Mouse (Mus musculus) kidney, postnatal 10 days (tissue): ENCODE measurements at regions not wholly inside any gene's neighbourhood (a gene's known extent, or its start where the extent isn't known, plus 50 kb on each side); places are given as distances from the start of the nearest gene placed in this dataset.

Experiments used
- DNase-seq: peaks from one replicate; pipeline ENCODE4 v3.0.0; 2021; ENCODE audit warnings: mixed read lengths

DNA sequence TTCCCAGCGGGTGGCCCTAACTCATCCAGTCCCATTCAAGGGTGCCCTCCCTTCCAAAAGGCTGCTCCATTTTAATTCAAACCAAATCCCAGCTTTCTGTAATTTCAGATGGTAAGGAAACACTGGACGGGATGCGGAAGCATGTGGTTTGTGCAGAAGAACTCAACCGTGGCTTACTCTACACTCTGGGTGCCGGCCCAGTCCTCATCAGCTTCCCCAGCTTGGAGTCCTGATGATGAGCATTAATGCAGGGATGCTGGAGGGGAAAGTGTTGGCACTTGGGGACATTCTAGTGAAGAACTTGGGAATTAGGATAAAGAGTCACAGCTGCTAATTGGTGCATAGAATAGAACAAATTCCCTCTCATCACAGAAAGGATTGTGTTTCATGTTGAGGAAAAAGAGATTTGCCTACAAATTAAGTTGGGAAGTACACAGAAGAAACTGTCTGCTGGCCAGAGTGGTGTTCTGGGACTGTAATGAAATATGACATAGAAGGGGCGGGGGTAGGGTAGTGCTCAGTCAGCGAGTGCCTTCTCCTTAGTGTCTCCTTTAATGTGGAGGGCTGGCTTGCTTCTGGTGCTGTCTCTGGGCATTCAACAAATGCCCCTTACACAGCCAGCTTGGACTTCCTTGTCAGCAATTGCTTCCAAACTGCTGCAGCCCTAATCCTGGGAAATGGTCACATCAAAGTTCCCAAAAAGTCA, 285.0 kb upstream of the Bmper start:
- no peak for DNase-seq

DNA sequence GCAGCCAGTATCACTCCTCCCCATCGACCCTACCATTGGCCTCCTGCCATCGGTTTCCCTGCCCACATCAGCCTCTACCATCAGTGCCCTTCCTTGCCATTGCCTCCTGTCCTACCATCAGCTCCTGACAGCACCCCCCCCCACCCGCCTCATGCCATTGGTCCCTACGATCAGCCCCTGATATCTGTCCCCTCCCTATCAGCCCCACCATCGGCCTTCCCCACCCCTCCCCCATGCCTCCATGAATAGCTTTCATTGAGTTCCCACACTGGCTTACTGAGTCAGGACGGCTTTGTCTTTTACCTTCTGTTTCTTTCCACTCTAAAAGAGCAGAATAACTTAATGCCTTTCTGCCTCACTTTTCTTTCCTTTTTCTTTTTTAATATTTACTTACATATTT, 277.9 kb upstream of the Bmper start:
- DNase-seq: no peak

DNA sequence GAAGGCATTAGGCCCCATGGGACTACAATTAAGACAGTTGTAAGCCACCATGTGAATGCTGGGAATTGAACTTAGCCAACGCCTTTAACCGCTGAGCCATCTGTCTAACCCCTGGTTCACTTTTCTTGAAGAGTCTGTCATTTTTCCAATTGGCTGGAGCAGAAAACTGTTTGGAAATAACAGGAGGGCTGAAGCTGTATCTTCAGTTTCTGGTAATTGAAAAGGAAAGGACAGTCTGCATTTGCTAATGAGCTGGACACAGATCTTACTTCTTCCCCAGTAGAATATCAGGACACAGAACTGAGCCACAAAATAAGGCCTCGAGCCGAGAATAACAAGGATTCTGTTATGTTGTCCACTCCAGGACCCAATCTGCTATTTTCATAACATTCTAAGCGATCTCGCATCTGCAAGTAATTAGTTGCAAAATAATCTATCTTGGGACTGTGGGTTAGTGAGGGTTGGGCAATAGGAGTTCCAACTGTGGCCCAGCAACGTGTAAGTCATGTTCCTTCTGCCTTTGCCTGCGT, 277.4 kb upstream of the Bmper start:
- DNase-seq: no peak

DNA sequence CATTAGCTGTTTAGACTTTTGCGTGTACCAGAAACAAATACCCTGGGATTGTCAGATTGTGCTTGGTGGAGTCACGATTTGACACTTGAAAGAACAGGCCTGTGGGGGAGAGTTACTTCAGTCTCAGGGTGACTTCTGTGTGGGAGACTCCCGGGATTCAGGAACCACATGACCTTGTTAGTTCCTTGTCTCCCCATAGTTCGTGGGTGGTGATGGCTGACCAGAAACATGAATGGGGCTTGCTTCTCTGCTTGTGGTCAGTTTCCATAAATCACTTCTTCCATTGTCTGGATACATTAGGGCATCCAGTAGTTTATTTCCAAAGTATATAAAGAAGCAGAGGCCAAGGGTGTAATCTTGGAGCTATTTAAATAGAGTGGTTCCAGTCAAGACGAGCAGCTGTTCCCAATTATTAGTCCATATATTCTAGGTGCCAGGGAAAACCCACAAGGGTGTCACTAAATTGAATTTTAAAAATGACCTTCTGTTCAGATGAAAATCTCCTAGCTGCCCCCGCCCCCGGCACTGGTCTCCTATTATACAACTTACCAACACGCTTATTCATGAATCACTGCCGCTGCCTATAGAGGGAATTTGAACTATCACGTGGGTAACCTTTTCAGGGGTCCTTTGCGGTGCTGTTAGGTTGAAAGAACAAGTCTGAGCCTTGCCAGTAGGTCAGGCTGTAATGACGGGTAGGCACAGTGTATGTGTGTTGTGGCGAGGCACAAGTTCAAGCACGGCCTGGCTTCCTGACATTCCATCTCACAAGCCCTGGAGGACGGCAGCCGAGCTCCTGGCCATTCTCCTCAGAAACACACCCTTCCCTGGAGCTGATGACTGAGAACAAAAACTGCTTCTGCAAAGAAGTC, 270.1 kb upstream of the Bmper start:
- no peak for DNase-seq

DNA sequence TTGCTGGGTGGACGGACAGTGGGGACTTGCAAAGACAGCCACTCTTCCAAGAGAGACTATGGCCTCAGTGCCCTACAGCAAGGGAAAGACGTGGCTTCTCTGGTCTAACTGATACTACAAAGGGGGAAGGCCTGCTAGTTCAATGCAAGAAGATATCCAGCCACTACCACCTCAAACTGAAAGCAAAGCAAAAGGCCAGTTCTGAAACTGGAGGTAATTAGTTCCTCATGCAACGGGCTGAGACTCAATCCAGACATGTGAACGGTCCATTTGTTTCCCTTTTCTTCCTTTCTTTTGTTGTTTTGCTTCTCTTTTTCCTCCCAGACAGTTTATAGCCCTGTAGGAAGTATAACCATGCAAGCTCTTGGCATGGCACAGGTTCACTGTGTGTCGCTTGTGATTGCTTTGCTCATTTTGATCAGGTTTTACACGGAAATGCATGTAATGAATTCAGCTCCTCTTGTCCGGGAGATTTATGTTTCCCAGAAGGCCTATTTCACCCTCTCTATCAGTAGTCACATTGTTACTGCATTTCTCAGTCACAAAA, 260.5 kb upstream of the Bmper start:
- DNase-seq: no peak

DNA sequence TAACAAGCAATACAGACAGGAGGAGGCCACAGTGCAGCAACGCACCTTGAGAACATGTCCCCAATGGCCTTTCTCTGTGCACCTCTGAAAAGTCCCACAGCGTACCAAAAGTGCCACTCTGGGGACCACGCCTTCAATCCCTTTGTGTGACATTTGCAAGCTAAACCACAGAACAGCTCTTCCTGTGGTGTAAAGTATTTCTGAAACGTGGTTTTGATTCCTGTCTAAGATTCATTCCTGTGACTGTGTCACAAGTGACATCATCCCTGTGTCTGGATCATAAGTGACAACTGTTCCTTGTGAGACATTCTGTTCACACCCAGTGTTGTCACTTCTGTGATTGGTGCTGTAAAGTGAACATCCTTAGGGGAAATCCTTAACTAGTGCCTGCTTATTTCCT, 251.6 kb upstream of the Bmper start:
- DNase-seq: no peak

DNA sequence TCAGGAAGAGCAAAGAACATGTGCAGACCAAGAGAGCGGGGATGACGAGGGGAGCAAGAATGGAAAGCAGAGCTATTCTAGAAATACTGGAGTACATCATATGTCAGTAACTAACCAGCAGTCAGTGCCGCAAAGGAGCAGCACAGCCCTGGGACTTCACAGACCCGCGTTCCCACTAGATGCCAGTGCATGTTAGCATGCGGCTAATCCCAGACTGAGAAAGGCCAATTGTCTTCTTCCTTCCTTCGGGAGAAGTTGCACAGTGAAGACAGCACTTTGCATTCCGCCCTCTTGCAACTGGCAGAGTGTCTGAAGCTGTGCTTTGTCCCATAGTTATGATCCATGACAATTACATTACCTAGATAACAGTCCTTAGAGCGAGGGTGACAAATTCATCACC, 246.1 kb upstream of the Bmper start:
- DNase-seq: no peak

DNA sequence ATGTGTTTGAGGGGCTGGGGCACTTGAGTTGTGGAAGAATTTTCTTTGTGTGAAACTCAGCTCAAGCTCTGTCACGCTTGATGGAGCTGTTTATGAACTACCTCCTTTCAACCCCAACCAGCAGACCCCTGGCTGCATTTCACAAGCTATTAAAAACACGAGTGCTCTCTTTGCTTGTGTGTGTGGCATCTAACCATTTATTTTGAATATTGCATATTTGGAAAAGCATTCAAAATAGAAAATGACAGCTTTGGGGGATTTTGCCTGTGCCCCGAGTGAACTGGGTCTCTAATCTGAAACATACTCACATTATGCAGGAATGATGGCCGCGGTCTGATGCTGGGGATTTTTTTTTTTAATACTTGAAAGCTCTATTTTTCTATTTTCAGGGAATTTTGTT, 243.2 kb upstream of the Bmper start:
- no peak for DNase-seq

DNA sequence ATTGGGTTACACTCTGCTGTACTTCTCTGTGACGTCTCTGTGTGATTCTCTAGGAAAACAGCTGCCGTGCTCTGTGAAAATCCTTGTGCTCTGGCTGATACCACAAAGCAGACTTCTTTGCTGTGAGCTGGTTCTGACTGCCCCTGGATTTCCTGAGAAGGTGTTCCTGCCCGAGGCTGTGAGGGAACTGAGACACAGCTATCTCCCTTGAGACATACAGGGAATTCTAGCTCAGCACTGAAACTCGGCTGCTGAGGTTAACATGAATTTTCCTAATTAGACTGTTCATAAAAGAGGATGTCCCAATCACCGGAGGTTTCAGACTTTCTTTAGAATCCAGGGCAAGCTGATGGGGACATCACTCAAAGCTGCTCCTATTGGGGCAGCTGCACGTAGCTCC, 233.4 kb upstream of the Bmper start:
- DNase-seq: no peak

DNA sequence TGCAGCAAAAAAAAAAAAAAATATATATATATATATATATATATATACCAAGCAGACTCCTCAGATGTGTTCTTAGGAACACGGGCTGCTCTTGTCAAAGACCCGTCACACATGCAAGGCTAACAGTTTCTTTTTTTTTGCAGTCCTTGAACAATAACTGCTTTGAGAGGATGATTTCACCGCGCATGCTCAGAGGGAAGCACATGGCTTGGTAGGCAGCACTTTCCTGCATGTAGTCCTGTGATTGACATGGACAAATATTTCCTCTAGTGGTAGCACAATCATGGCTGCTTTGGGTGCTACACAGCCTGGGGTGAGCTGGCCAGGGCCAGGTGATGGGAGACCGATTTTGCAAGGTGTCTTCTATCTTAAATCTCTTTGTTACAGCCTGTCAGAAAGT, 229.3 kb upstream of the Bmper start:
- no peak for DNase-seq

DNA sequence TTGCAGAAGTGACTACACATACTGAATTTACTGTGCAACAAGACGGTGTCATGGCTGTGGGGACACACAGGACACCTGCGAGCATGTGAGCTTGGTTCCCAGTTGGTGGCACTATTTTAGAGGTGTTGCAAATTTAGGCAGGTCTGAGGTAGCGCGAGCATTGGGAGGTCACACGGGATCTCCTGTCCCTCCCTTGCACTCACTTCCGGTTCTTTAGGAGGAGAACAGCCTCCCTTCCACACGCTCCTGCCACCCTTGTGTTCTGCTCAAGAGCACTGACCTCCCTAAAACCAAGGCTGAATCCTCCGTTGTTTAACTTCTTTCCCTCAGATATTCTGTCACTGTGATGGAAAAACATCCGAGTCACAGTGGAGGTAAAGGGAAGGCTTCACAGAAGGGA, 227.3 kb upstream of the Bmper start:
- DNase-seq: no peak

DNA sequence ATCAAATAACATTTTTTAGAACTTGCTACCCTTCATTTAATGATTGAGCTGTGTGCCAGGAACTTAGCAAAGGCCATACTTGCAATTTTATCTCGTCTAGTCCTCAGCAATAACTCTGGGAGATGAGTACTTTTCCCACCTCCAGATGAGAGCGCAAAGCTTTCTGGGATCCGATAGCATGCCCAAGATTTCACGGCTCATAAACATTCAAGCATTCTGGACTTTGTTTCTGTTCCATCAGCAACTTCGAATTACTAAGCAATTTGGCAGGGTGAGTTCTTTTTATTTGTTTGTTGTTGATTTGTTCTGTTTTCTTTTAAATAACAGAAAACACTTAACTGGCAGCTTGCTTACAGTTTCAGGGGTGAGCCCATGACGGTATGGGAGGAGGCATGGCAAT, 224.6 kb upstream of the Bmper start:
- DNase-seq: no peak

DNA sequence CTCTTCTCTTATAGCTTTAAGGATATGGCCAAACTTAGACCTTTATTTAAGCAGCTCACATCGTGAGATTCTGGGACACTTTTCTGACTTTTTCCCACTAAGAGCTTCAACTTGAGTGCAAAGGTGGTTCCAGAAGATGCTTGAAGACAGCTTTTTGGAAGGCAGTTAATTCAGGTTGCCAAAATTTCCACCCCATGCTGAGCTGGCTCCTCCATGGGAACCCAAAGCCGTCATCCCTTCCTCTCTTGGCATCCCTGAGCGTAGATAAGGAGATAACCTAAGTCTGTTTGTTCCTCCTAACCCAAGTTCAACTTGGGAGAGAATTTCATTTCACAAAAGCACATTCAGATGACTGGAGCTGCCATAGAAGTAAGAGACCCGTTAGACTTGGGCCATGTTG, 223.7 kb upstream of the Bmper start:
- DNase-seq: no peak

DNA sequence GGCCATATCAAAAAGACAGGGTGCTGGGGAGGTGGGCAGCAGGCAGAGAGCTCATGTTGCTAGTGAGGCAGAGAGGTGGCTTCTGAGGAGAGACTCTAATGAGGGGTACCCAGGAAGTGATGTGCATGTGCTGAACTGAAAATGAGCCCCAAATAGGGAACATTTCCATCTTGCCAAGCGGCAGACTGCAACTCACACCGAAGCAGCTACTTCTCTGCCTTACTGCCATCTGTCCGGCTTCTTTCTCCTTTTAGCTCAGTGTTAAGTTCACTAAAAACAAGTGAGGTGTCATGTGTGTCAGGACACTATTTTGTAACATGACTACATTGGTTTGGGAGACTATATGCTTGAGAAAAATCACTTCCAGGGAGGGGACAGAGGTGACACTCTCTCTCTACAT, 222.7 kb upstream of the Bmper start:
- DNase-seq: no peak

DNA sequence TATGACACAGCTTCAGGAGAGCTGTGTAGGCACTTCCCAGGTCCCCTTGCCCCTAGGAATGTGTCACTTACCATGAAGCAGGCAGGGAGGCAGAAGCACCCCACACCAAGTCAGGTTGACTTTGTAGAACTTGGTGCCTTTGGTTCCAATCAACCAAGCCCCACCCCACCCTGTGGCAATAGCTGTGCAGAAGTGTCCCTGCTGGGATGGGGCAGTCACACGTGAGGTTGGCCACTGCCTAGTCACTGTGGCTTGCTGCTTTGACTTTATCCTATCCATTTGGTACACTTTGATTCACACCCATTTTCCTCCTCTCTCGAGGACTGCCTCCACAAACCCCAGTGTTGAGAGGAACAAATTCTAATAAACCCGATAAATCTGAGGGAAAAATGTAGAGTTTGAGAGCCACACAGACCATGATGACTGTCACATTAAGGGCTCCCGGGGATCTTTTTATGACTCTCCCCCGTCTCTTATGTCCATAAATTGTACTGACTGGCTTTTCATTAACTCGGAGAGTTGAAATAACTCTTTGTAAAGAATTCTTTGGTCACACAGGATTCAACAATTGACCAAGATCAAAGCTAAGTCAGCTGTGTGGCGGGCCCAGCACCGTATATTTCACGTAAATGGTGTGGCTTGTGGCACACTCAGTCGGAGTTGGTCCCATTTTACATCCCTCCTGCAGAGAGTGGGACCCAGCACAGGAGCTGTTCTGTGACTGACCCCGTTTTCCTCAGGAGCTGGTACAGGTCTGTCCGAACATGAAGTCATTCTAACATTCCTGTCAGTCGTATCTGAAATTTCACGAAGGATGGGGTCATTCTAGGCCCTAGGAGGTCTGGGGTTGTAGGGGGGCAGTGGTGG, 219.4 kb upstream of the Bmper start:
- no peak for DNase-seq

DNA sequence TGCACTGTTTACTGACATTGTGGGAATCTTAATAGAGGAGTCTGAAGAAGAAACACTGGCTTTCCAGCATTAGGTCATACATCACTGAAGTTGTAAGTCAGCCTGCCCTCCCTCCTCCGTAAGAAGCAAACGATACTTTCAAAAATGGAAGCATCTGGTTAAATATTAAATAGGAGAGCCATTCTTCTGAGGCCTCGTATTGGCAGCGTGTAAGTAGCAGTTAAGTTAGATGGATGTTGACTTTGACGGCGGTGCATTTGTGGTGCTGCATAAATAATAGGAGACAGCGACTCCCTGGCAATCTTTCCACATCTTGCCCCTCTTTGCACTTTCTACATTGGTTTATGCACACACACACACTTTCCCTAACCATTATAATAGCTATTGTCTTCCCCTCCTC, 217.9 kb upstream of the Bmper start:
- no peak for DNase-seq

DNA sequence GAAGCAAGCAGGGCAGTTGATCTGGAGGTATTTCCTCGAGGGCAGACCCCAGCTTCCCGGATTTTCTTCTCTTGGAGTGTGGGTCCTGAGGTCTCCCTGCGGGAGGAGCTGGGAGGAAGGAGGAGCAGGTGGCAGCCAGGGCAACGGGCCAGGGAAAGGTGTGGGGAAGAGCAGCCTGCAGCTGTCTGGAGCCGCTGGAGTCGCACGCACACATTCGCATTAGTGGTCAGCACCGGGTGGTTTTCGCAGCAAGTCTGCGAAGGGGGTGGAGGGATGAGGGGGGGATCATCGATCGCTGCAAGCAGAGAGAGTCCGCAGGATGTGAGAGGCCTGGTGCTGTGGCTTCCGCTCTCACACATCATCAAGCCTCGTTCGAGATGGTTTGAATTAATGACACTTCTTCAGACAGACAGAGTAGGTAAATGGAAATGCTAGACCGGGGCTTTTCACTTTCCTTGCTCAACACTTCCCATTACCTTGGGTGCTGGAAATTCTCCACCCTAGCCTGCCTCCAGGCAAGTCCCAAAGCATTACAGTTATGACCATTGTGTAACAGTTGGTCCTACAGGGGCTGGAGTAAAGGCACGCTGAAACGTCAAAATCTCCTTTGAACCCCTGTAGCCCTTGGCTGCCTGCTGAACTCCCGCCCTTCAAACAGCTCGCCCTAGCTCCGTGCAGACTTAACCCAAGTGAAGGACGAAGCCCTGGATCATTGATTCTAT, 213.3 kb upstream of the Bmper start:
- DNase-seq: peak; percentile 38

DNA sequence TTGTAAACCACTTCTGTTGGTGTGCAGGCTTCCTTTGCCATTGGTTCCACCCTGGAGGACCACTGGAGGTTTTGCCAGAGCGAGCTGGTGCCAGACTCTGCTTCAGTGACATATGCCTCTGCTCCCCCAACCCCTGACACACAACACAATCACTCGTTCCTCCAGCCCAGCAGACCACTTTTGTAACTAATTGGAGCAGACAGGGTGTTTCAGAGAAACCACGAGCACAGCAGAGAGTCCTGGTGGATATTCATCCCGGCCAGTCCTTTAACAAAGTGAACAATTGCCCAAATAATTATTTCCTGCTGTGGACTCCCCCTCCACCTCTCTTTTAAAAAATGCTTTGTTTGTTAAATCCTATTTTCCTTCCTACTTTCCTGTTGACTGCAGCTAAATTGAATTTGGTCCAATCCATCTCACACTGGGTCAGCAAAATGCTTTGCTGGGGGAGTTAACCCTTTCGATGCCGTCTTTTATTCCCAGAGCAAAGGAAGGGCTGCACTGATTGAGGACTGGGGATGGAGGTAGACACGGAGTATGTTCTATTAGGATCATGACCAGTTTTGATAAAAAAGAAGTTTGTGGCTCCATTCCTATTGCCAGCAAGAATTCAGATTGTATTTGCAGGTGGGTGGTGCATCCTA, 211.4 kb upstream of the Bmper start:
- no peak for DNase-seq

DNA sequence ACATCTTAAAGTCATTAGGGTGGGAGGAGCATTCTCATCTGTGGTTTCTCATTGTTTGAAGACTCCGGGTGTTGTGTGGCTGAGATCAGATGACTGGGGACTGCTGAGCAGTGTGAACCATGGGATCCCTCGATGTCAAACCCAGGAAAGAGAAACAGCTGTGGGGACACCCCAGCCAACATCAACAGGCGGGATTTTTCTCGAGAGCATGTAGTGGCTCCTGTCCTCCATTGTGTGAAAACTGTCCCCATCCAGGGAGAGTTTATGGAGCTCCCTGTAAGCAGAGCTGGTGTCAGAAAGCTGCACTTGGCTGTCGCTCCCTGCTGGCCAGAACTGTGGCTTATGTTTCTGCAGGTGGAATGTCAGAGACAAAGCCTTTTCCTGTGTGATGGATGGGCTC, 210.7 kb upstream of the Bmper start:
- peak; percentile 64 for DNase-seq

DNA sequence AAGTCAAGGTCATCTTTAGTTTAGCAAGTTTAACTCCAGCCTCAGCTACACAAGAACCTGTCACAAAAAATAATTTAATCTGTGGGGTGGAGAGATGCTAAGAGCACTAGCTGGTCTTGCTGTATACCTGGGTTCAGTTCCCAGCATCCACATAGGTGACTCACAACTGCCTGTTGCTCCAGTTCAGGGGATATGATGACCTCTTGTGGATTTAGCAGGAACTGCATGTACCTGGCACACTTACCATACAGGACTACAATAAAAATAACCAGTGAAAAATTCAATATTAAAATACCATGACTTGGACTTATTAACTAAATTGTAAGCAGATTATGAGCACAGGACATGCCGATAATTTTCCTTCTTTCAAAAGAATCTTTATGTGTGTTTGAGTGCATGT, 206.1 kb upstream of the Bmper start:
- DNase-seq: no peak

DNA sequence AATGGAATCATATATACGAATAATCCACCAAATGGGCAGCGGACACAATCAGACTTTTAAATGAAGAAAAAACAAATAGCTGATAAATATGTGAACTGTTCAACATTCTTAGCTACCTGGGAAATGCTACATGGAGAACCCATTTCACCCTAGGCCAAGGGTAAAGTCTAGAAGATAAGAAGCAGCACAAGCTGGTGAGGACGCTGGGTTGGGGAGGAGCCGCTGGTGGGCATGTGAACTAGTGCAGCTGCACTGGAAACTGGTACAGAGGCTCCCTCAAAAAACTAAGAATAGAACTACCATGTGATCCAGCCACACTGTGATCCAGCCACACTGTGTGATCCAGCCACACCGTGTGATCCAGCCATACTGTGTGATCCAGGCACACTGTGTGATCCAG, 198.8 kb upstream of the Bmper start:
- no peak for DNase-seq

DNA sequence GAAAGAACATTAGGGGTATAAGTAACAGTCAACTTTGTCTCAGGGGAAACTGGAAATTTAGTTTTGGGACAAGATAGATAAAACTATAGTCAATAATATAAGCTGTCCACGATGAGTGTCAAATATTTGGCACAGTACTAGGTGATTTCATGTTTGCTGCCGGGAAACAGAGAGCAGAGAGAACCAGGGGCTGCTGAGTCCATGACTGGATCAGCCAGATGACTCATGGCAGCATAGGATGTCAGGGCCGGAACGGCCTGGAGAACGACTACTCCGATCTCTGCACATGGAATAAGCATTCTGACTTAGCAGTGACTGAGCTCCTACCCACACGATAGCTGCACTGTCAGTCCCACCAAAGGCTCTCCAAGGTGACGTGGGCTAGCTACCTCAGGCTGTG, 197.6 kb upstream of the Bmper start:
- no peak for DNase-seq
